Mouse (Mus musculus) liver, postnatal 0 days (tissue): ENCODE measurements at regions not wholly inside any gene's neighbourhood (a gene's known extent, or its start where the extent isn't known, plus 50 kb on each side); places are given as distances from the start of the nearest gene placed in this dataset.

Experiments used
- CTCF ChIP-seq: sonication (generic); IDR thresholded peaks from 2 replicates; pipeline ENCODE4 v1.5.1; 2016; ENCODE audit warnings: antibody characterized with exemption, low read depth
- EP300 ChIP-seq: IDR thresholded peaks from 2 replicates; pipeline ENCODE4 v1.6.1; 2016; ENCODE audit warnings: antibody characterized with exemption, low read depth, mild to moderate bottlenecking

GRCm38 (mm10) chr7:36136571-36136970 is 333.8 kb upstream of the Zfp507 start:
- TF ChIP-seq CTCF (no peak), EP300 (no peak)
